Mouse (Mus musculus): Measurements from ENCODE around the gene Upp1.
"Not testable (repeated sequence)": the region's sequence is repeated elsewhere in the genome, so short reads cannot be mapped to it uniquely, and the experiment has no call there.

The Upp1 gene

DNA sequence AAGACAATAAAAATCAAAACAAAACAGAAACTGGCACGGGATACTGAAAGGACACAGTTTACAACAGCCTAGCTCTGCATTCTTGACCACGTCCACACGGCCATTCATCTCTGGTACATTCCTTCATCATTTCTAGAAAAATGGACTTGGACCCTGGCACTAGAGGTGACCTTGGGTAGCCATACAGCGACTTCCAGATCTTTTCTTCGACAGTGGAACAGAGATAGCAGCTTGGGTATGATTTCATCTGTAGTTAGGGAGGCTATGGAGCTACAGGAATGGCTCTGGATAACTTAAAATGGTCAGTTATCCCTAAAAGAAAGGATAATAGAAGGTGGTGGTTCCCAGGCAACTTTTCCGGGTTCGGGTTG, at the start of gene Upp1:
Gene Upp1 (plus strand): TSS at position 54 of the 371 bp plus-strand sequence.
- DNase-seq (ENCODE audit: extremely low spot score): peak; percentile 16

DNA sequence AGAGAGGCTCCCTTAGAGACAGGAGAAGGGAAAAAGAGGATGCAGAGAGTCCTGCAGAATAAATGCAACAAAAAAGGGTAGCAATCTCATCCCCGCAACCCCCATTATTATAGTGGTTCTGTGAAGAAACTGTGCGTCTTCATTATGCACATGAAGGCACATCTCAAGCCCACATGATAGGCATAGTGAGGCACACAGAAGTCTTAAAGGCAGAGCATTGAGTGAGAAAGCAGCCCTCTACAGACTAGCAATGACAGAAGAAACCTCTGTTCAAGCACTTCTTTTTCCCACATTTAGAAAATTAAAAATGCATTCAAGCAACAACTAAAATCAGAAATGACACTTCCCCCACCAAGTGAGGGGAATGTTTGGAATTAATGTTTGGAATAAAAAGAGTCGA, 41.5 kb upstream of the Upp1 start:
- no peak for DNase-seq (ENCODE audit: extremely low spot score)

DNA sequence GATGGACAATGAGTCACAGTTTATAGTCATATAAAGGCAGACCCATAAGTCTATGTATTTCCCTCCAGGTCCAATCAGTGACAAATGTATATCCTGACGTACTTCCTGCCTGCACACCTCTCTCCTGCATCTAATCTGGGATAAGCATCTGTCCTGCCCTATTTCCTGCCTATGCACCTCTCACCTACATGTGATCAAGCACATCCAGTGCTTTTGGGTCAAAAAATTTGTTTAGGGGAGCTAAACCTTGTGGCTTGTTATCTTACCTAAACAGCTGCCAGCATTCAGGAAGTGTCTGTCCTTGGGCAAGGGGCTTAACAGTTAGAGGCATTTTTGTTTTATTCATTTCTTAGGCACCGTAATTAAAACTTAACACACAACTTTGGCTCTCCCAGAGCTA, 4.7 kb upstream of the Upp1 start:
- DNase-seq (ENCODE audit: extremely low spot score): no peak

DNA sequence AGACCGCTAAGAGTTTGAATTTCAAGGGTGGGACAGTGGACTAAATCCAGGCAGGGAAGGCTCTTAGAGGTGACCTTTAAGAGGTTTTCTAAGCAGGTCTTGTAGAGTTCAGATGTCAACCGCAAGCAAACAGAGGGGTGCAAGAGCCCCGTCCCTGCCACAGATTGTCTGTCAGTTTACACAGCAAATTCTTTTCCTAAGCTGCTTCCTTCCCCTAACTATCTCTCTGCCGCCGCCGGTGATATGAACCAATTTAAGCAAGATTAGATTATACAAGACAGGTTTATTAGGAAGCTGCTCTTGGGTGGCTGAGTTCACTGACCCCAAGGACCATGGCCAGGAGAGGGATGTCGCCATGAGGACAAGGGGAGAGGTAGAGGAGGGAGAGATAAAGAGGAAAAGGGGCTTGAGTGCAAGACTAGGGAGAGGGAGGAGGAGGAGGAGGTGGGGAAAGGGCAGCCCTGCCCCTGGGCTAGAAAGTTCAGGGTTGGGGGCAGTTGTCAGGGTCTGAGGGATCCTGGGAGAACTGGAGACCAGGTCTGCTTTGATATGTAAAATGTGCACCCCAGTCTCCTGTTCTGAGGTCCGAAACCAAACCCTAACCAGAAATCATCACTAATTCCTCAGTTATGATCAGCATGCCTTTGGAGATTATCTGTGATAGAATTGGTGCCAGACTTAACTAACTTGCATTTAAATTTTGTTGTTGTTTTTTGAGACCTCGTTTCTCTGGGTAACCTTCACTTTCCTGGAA, 2.4 kb upstream of the Upp1 start:
- DNase-seq (ENCODE audit: extremely low spot score): peak; percentile 19

DNA sequence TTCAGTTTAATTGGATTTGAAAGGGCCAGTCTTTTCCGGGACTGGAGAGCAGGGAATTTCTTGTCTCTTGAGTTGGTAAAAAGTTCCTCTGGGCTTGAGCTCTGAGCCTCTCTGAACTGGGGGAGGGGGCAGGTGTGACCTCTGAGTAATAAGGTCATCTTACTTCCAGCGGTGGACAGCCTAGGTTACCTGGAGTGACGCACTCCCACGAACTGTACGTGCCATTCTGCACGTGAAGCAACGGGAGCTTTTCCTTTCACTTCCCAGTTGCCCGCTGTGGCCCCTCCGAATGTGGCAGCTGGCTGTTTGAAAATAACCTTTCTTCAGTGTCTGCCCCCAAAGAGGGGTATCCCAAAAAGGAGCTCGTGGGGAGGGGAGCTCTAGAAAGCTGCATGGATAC, 1.8 kb upstream of the Upp1 start:
- DNase-seq (ENCODE audit: extremely low spot score): peak; percentile 21

DNA sequence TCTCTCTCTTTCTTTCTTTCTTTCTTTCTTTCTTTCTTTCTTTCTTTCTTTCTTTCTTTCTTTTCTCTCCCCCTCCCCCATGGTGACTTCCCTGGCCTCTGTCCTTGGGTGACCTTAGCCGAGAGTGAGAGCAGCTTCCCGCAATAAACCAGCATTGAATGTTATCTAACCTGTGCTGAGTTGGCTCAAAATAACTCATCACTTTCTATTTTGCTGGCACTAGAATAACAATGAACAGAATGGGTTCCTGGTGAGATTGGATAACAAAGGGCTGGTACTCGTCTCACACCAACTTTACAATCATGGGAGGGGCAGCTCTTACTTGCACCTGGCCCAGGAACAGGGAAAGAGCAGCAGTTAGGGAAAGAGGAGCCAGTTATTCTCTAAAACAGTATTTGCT, 987 bp upstream of the Upp1 start:
- no peak for DNase-seq (ENCODE audit: extremely low spot score)

DNA sequence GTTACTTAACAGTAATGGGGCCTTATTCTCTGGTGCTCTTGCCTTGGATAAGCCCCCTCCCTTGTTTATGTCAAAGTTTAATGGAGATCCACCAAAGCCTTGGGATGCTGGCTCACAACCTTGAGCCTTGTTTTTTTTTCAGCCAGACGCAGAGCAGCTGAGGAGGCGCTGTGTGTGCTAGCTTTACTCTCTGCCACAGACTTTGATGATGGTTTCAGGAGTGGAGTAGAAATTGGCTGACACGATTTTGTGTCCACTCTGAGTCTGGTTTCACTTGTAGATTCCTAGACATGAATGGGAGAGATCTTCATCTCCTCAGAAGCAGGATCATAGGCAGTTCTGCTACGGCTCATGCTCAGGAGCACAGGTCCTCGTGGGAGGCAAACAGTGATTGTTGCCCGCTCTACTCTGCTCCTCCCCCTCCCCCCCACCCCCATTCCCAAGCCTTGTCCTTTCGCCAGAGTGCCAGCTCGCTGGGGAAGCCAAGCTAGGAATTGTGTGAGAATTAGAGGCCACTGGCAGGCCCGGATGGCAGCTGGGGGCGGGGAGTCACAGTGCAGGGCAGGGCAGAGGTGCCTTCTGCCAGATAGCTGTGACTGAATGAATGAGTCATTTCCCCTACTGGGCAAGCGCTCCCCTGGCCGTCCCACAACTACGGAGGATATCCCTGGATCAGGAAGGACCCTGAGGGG, 399 bp upstream of the Upp1 start:
- DNase-seq (ENCODE audit: extremely low spot score): peak; percentile 45

DNA sequence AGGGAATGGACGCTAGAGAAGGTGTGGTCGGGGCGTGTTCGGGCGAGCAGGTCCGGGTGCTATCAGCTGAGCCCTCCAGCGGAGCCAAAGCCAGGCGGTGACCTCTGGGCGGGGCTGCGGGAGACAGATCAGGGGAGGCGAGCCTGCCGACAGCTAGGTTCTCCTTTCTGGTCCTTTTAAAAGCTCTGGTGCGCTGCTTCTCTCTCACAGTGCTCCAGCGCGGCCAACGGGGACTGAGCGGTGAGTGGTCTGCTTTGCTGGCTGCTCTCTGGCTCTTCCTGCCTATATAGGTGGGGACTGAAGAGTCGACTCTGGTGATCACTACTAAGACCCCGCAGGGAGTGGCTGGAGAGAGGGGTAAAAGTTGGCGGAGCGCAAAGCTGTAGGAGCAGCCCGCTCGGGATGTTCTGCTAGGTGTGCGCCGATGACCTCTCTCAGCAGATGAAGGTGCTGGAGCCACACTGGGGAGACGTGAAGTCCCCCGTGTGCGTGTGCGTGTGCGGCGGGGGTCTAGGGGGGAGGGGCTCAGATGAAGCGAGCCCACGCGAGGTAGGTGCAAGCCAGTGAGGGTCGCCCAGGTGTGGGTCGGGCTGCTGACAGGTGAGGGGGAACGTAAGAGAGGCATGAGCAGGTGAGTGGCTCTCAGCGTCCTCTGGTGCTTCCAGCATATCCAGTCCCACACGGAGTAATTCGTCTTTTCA, 668 bp downstream of the Upp1 start:
- DNase-seq (ENCODE audit: extremely low spot score): peak; percentile 56

DNA sequence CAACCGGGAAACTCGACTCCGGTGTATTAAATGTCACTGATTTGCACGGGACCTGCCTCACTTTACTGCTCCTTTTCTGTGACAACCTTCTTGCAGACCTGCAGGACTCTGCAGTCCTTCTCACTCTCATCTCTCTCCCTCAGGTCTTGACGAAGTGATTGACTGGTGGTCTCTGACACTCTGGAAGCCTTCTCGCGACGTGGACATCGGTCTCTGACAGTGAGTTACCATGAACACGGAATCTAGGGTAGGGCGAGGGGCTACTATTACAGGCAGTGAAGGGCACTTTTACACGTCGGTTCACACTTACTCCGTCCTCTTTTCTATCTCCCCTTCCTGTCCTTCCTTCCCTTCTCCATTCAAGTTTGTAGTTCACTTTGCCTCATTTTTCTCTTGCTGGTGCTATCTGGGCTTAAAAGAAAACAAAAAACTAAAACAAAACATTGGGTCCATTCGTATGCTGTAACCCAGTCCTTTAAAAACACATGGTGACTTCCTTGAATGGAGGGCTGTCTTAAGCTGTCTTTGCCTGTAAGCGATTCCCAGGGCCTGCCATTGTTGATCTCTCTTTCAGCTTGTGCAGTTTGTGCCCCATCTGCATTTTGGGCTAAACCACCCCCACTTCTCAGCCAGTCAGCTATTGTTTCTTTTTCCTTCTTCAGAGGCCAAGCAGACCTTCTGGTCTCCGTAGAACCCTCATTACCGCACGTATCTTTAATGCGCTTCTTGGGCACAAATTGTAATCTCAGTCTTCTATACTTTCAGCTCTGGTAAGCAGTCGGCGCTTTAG, 1.5 kb downstream of the Upp1 start:
- DNase-seq (ENCODE audit: extremely low spot score): peak; percentile 43

DNA sequence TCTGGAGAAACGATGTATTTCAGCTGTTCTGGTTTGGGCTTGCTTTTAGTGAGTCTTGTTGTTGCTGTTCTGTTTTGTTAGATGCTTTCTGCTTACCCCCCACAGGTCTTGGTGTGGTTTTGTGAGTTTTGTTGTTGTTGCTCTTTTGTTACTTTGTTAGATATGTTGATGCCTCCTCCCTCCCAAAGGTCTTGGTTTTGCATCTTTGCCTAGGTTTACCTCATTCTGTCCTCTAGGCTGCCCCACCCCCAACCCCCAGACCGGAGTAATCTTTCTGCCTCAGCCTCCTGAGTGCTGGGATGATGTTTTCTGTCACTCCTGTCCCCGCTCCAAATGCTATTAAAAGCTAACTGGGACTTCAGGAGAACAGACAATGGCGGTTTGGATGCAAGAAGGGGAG, 4.4 kb downstream of the Upp1 start:
- DNase-seq (ENCODE audit: extremely low spot score): no peak

DNA sequence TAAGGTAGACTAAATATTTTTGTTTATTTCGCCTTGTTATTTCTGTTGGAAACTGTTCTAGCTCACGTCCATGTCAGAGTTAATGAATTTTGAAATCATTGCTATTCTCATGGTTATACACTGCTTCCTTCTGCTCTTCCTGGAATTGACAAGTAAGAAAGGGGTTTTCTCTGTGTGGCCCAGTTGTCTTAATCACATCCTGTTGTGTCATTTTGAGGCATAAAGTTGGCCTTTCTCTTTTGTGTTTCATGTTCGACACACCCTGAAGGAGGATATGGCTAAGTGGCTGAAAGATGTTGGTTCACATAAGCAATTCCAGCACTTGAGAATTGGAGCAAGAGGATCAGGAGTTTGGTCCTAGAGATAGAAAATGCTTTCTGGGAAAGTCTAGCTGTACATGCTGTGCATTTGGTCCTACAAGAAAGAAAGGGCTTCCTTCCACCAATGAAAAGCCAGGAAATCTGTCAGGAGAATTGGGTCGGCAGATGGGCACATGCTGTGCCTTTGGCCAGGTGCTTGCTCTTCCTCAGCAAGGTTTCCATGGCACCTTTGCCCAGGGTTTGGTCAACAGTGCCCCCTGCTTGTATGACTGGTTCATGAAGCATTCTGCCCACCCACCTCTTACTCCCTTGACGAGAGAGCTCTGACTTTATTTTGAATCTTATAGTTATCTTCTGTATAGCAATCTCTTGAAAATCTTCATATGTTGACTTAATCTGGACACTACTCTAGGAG, 8.6 kb downstream of the Upp1 start:
- no peak for DNase-seq (ENCODE audit: extremely low spot score)

DNA sequence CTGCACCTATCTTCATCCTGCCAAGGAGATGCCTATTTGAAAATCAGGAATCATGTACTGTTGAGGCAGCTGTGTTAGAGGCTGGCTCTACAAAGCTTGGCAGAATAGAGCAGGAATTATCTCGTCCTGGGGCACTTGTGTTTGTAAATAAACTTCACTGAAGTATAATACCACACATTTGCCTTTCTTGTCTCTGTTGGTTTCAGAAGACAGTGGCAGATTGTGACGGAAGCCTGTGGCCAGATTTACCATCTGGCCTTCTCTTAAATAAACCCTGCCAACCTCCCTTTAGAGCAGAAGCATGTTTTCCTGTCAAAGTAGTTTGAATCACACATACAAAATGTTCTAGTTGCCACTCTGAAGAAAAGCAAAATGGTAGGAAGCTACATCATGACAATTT, 10.2 kb downstream of the Upp1 start:
- DNase-seq (ENCODE audit: extremely low spot score): no peak

DNA sequence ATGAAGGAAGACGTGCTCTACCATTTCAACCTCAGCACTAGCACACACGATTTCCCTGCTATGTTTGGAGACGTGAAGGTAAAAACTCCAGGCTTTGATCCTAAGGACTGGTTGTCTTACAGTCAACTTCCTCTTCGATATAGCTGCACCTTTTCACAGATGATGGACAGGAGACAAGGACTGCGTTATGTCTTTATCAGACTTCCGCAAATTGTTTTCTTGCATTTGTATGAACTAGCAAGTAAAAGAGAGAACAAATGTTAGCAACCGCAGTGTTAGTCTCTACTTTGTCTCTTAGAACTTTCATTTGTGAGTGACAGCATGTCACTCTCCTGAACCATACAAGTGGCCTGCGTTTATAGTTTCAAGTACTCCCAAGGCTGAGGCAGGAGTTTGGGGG, 11.6 kb downstream of the Upp1 start:
- no peak for DNase-seq (ENCODE audit: extremely low spot score)

DNA sequence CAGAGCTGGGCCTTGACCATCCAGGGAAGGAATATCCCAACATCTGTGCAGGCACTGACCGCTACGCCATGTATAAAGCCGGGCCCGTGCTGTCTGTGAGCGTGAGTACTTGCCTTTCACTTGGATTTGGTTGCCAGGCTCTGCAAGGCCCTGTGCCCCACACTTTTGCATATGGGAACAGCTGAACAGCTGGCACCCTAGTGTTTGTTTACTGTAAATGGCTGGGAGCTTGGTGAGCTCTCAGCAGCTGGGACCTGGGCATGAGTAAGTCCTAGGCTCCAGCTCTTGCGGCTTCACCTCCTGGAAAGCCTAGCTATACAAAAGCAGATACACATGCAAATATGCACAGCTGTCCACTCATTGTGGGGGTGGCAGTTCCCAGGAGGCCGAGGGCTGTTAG, 13.8 kb downstream of the Upp1 start:
- no peak for DNase-seq (ENCODE audit: extremely low spot score)

DNA sequence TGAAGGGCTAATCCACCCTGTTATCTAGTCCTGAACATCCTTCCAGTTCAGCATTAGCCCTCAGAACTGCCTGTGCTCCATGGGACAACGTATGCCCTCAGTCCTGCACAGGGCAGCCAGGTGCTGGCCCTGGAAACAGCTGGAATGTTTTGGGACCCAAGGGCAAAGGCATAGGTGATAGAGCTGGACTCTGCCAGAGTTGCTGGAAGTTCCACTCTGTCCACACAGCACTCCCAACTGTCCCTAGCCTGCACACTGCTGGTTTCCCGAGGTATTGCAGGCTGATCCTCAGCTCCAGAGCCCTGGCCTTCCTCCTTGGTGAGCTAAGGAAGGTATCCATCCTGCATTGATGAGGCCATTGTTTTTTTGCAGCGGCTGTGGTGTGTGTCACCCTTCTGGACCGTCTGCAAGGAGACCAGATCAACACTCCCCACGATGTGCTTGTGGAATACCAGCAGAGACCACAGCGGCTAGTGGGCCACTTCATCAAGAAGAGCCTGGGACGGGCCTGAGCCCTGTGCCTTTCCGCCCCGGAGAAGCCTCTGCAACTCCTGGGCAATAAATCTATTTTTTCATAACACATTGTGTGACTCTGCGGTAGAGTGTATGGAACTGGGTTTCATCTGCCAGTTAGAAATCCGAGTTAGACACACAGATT, 17.8 kb downstream of the Upp1 start:
- peak; percentile 20 for DNase-seq (ENCODE audit: extremely low spot score)

DNA sequence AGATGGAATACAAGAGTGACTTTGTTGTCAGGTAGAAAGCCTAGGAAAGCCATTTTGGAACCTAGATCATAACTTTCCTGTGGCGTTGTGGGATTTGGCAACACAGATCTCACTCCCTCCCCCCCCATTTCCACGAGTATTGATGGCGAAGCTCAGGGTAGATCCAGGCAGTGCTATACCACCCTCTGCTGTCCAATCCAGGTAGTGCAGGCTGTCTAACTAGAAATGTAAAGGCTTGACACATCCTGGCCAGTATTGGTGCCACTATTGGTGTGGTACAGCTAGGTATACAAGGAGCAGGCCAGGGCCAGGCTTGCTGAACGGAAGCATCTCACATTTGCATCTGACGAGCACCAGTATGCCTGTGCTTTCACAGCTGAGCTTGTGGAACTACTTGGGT, 18.6 kb downstream of the Upp1 start:
- peak; percentile 77 for DNase-seq (ENCODE audit: extremely low spot score)

DNA sequence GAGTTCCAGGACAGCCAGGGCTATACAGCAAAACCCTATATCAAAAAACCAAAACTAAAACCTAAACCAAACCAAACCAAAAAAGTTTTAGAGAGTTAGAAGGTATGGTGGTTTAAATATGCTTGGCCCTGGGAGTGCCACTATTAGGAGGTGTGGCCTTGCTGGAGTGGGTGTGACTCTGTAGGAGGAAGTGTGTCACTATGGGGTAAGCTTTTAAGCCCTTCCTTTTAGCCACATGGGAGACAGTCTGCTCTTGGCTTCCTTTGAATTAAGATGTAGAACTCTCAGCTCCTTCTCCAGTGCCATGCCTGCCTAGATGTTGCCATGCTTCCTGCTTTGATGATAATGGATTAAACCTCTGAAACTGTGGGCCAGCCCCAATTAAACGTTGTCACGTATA, 27.2 kb downstream of the Upp1 start:
- DNase-seq (ENCODE audit: extremely low spot score): no peak

DNA sequence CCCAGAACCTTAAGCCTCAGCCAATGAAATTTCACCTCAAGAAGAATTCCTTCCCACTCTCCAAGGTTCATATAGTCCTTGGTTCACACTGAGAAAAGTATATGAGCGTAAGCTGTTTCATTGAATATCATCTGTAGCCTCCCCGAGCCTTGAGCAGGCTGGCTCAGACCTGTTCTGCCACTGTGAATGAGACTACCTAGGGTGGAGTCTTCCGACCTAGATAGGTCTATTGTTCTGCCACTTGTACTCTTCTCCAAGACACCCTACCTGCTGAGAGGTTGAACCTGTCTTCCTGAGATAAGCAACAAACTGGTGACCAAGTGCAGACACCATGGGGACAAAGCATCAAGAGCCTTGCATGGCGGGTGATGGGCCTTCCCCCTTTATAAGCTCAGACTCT, 28.2 kb downstream of the Upp1 start:
- no peak for DNase-seq (ENCODE audit: extremely low spot score)

DNA sequence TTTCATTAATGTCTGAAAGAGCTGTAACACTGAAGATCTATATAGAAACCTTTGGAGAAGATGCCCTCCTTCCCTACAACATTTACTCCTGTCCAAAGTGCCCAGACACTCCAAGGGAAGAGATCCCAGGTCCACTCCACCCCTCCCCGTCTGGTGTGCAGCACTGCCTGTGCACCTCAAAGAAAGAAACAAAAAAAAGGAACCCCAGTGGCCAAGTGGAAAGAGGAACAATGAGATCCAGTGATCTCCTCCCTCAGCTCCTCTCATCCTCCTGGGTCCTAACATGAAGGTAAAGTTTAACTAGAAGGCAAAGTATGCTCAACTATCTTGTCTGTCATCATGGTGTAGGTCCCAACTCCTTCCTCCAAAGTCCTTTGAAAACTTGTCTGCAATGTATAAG, 28.8 kb downstream of the Upp1 start:
- DNase-seq (ENCODE audit: extremely low spot score): no peak

DNA sequence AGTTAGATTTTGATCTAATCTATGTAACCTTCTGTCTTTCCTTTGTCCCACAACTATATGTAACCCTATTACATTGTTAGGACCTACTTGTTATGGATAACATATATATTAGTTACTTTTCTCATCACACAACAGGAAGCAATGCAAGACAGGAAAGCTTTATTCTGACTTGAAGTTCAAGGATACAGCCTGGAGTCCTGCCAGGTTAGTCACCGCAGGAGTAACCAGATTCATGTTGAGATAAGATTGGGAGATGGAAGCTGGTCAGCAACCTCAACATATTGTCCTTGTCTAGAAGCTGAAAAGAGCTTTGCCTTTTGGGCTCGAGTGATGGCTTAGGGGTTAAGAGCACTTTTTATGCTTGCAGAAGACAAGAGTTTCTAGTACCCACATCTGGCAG, 30.3 kb downstream of the Upp1 start:
- no peak for DNase-seq (ENCODE audit: extremely low spot score)

DNA sequence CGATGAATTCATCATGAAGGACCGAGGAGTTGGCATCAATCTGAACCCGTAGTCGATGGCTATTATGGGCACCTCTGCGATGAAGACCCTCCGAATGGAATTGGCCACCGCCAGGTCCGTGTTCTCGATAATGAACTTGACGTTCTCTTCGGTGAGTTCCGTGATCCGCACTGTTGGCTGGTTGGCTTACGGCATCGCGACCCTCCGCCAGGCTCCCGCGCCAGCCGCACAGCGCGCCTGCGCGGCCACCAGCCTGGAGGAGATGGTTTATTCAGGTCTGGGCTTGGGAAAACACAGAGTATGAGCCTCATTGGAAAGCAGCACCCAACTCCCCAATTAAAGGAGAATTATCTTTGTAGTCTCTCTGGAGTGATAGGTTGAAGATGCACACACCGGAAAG, 32.5 kb downstream of the Upp1 start:
- not testable (repeated sequence) for DNase-seq (ENCODE audit: extremely low spot score)
